Mouse (Mus musculus) layer of hippocampus, postnatal 14 days (tissue): ENCODE data around the gene Slc30a10. TPM values are rescaled to one million over a fixed set of nuclear protein-coding genes. Genes with fewer than 3 reads are reported as not detected.

ENCODE experiments used
- DNase-seq, 2 experiments: peaks; one replicate each; pipeline ENCODE4 v3.0.0; 2021 to 2022; ENCODE audit warnings: low spot score in 2 of 2, mixed read lengths in 1 of 2
- total RNA-seq, 2 experiments: library from RNA; stranded (reverse); gene quantifications; 2 replicates each; pipeline ENCODE4 v1.2.3; 2021

Gene Slc30a10
- total RNA-seq, 2 experiments from 2014 or later = 14.2 to 14.7 TPM

DNA sequence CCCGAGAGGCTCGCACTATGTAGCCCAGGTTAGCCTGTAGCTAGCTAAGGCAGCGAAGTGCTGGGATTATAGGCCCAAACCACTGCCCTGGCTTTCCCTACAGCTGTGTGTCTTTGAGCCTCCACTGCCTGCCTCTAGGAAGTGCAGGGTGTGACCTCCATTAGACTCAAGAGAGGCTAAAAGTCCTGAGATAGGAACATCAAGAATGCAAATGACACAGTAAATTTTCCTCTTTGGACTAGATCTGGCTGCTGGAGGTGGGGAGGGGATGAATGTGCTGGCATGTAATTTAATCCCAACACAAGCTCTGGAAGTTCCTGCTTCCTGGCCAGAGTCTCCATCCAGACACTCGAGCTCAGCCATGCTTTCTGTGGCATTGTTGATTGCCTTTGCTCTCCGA is 5.4 kb downstream of the Slc30a10 start:
- no peak for DNase-seq

DNA sequence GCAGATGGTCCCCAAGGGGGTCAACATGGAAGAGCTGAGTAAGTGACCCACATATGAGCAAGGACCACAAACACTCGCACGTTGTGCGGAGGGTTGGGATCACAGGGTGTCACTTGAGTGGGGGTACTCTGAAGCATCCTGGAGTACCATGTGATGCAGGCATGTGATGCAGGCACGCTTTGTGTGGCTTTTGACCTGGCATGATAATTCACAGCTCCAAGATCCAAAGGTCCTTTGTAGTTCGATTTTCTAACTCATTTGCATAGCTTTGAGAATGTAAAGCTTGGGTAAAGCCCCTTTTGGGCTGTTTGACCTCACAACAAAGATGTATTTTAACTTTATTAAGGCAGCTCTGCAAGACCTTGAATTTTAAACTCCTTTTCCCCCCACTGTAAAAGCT is 8.2 kb downstream of the Slc30a10 start:
- DNase-seq = no peak

DNA sequence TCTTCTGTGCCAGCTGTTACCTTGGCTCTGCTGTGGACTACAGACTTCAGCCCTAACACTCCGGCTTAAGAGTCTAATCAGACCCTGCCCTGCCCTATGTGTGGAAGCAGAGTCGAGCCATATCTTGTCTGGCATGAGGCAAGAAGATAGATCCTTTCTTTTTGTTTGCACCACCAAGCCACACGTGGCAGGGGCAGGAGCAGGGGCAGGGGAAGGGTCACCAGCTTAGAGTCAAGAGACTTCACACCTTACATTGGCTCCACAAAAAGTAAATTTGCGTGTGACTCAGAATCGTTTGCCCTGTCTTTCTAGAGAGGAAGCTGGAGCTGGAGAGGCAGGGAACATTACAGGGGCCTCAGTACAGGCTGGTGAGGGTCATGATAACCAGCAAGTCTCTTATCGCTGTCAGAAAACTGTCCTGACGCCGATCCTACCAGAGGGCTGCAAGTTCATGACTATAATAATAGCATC is 14.9 kb downstream of the Slc30a10 start:
- DNase-seq = no peak

DNA sequence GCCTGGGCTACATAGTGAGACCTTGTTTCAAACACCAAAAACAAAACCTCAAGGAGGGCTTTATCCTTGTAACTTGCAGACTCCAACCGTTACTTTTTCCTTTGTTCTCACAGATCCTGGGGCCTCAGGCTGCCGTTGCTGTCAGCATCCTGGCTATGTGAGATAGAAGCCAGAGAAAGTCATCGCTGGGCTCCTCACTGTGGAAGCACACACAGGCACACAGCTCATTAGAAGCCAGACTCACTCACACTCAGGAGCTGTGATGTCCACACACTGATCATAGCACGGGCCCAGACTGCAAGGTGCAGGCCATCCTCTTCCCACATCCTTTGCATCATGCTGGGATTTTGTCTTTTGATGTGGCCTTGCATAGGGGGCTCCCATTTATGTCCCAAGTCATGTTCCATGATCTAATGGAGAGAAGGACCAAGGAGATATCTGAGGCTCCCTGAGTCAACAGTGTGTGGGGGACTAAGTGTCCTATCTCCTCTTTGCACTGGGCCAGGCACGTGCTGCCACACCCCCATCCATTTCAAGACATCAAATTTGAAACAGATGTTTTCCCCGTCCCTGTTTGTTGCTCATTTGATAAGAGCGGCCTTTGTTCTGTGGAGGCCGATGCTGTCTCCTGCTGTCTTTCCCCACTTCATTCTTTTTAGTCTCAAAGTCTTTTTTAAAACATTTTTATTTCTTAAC is 17.5 kb downstream of the Slc30a10 start:
- no peak for DNase-seq

DNA sequence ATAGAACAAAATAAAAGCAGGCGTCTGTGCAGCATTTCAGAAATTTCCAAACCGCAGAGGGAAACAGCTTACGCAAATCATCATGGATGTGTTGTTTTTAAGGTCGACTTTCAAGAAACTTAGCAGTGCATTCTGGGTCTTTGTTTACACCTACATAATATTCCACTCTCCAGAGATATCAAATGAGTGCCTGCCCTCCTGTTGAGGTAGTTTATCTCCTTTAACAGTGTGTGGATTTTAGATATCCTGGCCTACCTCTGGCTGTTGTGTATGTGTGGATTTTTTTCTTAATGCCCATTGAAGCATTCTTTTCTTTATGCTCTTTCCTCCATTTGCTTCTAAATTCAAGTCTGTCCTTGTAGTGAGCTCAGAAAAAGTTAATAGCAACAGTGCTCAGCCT is 18.1 kb downstream of the Slc30a10 start:
- no peak for DNase-seq

GRCm38 (mm10) chr1:185473437-185473836 is 18.8 kb downstream of the Slc30a10 start:
- DNase-seq = no peak

- no peak for DNase-seq
These were observed 25.2 kb downstream of the Slc30a10 start for GRCm38 (mm10) chr1:185479861-185480260.

DNA sequence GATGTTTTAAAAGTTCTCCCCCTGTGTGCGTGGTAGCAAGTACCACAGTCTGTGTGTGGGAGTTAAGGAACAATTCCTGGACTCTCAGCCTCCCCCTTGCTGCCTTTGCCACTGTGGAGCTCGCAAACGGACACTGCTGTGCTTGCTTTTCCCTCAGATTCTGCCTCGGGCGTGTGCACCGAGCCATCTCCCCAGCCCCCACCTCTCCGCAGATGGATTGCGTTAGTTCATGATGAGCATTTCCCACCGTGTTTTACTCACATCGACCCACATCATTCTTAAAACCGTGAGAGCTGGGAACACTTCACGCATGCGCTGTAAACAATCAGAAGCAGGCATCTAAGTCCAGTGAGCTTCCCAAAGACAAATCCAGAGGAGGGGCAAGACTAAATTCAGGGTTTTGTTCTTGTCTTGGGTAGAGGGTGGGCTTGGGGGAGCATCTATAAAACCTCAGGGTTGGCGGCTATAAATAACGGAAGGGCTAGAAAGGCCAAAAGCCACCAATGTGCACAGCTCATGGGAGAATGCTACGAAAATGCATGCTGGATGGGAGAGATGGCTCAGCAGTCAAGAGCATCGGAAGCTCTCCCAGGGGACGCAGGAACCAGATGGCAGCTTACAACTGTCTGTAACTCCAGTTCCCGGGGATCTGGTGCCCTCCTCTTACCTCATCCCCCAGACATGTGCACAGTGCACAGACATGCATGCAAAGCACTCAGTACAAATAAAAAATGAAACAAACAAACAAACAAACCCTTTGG is 27.5 kb downstream of the Slc30a10 start:
- peak; percentile 60 to 62 for DNase-seq

DNA sequence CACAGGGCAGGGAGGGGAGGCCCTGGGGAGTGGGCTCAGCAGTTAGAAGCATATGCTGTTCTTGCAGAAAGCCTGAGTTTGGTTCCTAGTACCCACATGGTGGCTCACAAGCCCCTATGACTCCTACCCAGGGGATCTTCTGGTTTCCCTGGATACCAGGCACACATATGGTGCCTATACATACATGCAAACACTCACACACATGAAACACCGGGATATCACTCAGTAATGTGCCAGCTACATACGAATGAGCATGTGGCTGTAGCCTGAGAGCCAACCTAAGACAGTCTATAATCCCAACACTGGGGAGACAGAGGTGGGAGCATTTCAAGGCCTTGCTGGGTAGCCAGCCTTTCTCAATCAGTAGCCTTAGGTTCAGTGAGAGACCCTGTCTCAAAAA is 28.1 kb downstream of the Slc30a10 start:
- DNase-seq = no peak

DNA sequence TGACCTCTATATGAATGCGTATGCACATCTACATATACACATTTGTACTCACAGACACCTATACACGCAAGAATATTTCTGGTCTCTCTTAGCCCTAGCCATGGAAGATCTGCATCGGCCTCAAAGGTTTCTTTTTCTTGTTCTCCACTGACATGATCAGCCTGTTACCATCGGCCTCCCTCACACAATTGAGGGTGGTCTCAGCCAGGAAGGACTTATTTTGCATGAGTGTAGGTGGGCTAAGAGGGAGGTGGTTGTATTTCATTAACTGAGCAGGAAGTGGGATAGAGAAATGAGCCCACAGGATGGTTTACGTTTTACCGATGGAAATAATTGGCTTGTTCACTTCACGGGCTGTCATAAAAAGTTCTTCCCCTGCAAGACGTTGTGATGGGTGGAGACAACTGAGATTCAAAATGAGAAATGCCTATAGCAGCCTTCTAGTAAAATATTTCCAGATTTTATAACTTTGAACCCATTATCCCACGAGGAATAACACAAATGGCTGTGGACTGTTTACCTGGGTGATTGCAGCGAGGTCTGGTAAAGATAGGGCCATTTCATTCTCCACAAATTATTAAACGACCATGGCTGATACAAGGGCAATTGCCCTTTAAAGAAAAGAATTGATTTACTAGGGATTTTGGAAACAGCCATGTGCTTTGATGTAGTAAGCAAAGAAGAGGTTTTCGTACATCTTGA is 28.9 kb downstream of the Slc30a10 start:
- no peak for DNase-seq

DNA sequence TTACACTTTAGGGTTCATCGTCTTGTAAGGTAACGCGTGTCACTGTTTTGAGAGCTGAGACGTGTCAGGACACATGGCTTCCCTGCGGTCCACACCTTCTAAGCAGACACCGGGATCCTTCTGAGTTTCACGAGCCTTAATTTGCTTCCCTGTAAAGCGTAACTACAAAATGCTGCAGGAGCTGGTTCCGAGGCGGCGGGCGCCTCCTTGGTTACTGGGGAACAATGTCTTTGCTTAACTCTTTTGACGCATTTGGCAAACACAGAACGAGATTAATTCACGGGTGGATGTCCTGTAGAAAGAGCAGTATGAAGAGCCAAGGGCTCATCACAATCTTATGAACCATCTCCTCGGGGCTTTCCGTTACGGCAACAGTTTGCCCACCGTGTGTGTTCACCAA is 29.6 kb downstream of the Slc30a10 start:
- DNase-seq = no peak

DNA sequence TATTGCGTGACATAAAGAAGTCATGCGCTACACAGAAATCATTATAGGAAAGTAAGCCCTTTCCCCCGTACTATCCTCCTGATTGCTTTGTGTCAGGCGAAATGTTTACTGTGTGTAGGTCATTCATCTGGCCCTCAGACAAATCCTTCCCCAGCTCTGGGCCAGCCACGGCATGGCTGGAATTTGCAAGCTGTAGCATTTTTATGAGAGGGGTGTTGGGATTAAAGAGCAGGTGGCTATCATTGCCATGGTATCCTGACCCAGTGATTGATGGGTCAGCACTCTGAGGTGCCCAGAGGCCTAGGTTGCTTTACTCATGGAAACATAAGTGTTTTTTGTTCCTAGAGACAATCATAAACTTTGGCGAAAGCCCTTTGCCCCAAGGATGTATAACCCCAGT is 35.2 kb downstream of the Slc30a10 start:
- DNase-seq = no peak

DNA sequence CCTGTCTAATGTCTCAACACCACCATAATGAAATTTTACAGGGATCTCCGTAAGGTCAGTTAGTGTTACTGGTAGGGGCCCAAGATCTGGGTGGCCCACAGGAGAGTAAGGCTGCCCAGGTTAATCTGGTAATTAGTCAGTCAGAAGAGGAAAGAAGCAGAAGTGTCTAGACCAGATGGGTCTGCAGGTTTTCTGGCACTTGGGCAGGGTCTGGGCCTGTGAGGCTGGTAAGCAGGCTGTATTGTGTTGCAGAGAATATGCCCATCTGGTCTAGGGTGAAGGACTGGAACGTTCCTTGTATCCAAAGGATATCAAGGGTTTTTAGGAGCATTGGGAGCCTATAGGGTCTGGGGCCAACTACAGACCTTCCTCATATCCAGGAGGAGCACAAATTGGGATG is 36.0 kb downstream of the Slc30a10 start:
- DNase-seq = no peak

GRCm38 (mm10) chr1:185493439-185494034 is 38.9 kb downstream of the Slc30a10 start:
- DNase-seq = peak in 1 of 2 experiments; percentile 56

DNA sequence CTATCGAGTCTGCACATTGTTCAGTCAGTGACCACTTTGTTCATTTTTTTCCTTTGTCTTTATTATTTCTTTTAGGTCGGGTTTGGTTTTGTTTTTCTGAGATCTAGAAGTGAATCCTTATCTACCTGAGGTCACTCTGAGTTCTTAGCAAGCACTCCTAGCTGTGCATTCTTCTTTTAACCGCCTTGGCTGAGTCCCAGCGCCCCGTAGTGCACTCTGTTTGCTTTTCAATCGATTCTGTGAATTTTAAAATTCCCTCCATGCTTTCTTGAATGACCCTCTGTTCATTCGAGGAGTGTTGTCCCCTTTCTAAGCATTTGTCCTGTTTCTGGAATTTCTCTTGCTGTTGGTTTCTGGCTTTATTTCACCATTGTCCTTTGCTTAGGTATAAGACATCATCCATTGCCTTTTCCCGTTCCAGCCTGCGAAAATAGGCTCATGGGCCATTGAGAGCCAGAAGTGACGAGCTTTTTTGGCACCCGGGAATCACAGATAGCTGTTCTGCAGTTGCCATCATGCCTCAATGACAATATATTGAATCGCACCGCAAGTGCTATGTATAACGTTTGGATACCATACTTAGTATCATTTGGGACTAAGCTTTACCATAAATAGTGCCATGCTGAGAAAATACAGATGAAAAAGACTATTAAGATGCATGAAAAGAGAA is 42.3 kb downstream of the Slc30a10 start:
- no peak for DNase-seq

GRCm38 (mm10) chr1:185500602-185501001 is 46.0 kb downstream of the Slc30a10 start:
- no peak for DNase-seq

- DNase-seq = peak; percentile 46 to 80
These were observed 47.2 kb downstream of the Slc30a10 start for GRCm38 (mm10) chr1:185501801-185502340.

DNA sequence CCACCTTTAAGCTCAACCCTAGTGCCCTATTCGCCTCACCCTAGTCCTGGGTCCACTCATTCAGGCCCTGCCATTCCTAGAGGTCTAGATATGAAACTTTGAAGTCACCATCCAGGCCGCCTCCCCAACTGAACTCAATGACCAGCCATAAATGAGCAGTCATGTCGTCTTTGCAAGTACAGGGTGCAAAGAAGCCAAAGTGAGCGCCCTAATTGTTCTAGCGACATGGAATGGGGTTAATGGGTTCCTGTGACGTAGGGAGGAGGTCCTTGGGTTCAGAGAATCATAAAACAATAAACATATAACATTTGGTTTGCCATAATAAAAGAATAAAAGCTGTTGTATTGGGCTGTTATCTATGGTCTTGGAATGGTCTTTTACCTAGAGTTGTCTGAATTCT is 47.9 kb downstream of the Slc30a10 start:
- no peak for DNase-seq

GRCm38 (mm10) chr1:185509042-185509441 is 54.4 kb downstream of the Slc30a10 start:
- DNase-seq = no peak

- no peak for DNase-seq
These were observed 56.7 kb downstream of the Slc30a10 start for GRCm38 (mm10) chr1:185511306-185511705.

DNA sequence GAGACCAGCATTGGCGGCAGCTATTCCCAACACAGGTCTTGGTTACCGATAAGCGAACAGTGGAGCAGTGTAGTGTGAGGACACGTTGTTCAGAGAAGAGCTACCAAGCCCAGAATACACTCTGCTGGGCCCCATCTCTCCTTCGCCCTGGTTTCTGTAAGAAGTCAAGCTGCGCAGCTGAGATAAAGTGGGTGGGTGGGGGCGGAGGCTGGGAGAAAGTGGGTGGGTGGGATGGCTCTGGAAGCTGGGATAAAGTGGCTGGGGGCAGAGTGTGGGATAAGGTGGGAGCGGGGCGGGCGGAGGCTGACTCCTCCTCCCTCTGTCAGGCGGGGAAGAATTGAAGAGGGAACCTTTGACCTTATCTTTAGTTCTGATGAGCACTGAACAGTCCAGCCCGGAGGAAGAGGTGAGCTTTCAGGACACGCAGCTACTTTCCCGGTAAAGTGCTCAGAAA is 60.9 kb downstream of the Slc30a10 start:
- no peak for DNase-seq
